Mouse (Mus musculus) embryonic facial prominence, embryonic 14.5 days (tissue): ENCODE data around the gene Dzank1. TPM values are rescaled to one million over a fixed set of nuclear protein-coding genes. Genes with fewer than 3 reads are reported as not detected.

Experiments used
- ATAC-seq: fragments of 200-750 bp; cut with Nextera tagmentation; 2 replicates; pipeline ENCODE4 v1.8.0; 2017; ENCODE audit warnings: low read depth, moderate number of reproducible peaks, moderate TSS enrichment
- DNase-seq: peaks from one replicate; pipeline ENCODE4 v3.0.0-alpha.2; 2015; ENCODE audit warnings: low spot score
- H3K27ac ChIP-seq: fragments of 300-500 bp; sonication (generic); replicated peaks from 2 replicates; pipeline ENCODE4 v1.5.1; 2014; ENCODE audit warnings: low read depth, mild to moderate bottlenecking, low read length, moderate library complexity
- H3K27me3 ChIP-seq: fragments of 300-500 bp; sonication (generic); replicated peaks from 2 replicates; pipeline ENCODE4 v1.6.1; 2014; ENCODE audit warnings: low read length; ENCODE audit not compliant: control insufficient read depth, insufficient read depth
- H3K36me3 ChIP-seq: fragments of 300-500 bp; sonication (generic); 2 replicates; pipeline ENCODE4 v1.6.1; 2014; ENCODE audit warnings: low read length, mixed read lengths; ENCODE audit not compliant: control insufficient read depth, insufficient read depth
- H3K4me1 ChIP-seq: fragments of 300-500 bp; sonication (generic); 2 replicates; pipeline ENCODE4 v1.6.1; 2014; ENCODE audit warnings: antibody characterized with exemption, low read length; ENCODE audit not compliant: control insufficient read depth, insufficient read depth
- H3K4me2 ChIP-seq: fragments of 300-500 bp; sonication (generic); 2 replicates; pipeline ENCODE4 v1.6.1; 2014; ENCODE audit warnings: low read depth, mild to moderate bottlenecking, low read length, moderate library complexity, mixed read lengths
- H3K4me3 ChIP-seq: fragments of 300-500 bp; sonication (generic); 2 replicates; pipeline ENCODE4 v1.5.1; 2014; ENCODE audit warnings: low read depth, mild to moderate bottlenecking, low read length
- H3K9ac ChIP-seq: fragments of 300-500 bp; sonication (generic); 2 replicates; pipeline ENCODE4 v1.6.1; 2014; ENCODE audit warnings: low read depth, mild to moderate bottlenecking, low read length, moderate library complexity, mixed read lengths
- H3K9me3 ChIP-seq: fragments of 300-500 bp; sonication (generic); 2 replicates; pipeline ENCODE4 v1.6.1; 2016; ENCODE audit warnings: low read length; ENCODE audit not compliant: control insufficient read depth
- WGBS: fragments of 180-500 bp; shearing (Covaris S2); extraction: QIAGEN DNeasy Blood & Tissue Kit; methylation state at CpG from one replicate; pipeline ENCODE4 v1.1.7; 2014; 5-methylcytosine and 5-hydroxymethylcytosine counted together
- polyA plus RNA-seq: library from polyadenylated mRNA; unstranded; fragments of >200 nt; fragmentation: Nextera tagmentation; extraction: Ambion mirVana; gene quantifications from 2 replicates; pipeline ENCODE4 v1.2.1, GENCODE M21; 2014

Dzank1 gene
- polyA plus RNA-seq, 1 experiment from 2014 or later = 2.6 TPM

DNA sequence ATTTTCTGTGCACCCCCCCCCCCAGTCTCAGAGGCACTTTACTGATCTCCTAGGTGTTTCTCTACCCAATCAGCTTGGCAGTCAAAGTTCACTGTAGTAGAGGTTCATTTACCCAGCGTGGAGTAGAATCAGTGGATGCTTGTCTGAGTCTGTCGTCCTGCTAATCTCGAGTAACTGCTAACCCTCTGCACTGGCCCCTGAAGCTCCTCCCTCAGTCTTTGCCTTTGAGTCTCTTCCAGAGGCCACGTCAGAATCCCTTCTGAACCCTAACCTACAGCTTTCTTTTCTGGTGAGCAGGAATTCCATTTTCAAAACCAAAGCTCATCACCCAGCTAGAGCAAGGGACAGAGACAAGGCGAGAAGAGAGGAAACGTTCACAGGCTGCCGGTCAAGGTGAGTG, 63.0 kb downstream of the Dzank1 start:
- Histone ChIP-seq H3K27me3 (no peaks in the 10 kb centered on the region), H3K9me3 (no peaks in the 10 kb centered on the region), H3K4me1 (peaks cover 5% of the 10 kb centered on the region; the same call in 1 of the 2 replicates), H3K4me2 (no peak overlapping the region), H3K27ac (no peak overlapping the region), H3K4me3 (no peak overlapping the region), H3K9ac (no peak overlapping the region), H3K36me3 (no peaks in the 10 kb centered on the region)
- ATAC-seq (no peak), DNase-seq (no peak)
- WGBS = 61% methylated on average over 7 of the region's 7 CpGs

DNA sequence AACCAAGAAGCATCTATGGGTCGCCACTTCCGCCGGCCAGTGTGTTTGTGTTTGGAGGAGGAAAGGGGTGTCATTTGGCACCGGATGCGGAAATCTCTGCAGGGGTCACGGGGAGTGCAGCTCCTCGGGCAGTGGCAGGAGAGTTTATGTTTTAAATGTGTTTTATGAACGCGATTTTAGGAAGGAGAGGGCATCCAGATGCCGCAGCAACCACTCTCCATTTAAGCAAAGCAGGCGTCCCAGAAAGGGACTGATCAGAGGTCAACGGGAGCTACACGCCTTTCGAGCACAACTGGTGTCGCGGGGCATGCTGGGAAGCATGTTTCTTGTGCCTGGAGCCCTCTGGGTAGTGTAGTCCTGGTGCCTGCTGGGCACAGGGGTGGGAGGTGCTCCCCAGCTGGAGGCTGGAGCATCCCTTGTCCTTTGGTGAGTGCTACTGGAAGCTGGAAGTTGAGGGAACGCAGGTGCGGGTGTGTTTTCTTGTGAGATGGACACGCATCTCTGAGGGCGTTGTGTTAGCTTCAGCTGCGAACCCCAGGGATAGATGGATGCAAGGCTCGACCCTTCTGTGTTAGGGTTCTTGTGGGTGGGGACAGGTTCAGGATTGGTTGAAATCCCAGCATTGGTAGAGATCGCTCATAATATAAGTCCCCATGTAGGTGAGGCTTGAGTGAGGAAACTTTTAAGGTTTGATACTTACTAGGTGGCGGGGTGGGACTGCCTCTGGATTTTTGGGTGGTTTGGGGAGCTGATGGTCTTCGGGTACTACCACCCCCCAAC, 68.0 kb downstream of the Dzank1 start:
- ATAC-seq = peak; percentile 99
- peak overlapping the region; percentile 58 for H3K4me3 ChIP-seq

GRCm38 (mm10) chr2:144458355-144458754, 68.9 kb downstream of the Dzank1 start:
- Histone ChIP-seq H3K9me3 (no peaks in the 10 kb centered on the region), H3K4me2 (peak overlapping the region; percentile 65), H3K4me1 (peaks cover 10% of the 10 kb centered on the region; the same call in 1 of the 2 replicates), H3K27me3 (peaks cover 4% of the 10 kb centered on the region; the same call in 1 of the 2 replicates), H3K4me3 (peak overlapping the region; percentile 58; the same call in 1 of the 2 replicates), H3K36me3 (no peaks in the 10 kb centered on the region), H3K9ac (no peak overlapping the region), H3K27ac (no peak overlapping the region)
- ATAC-seq = no peak
- 72% methylated on average over 6 of the region's 6 CpGs for WGBS
- no peak for DNase-seq

More for the DNA sequence above, 68.0 kb downstream of the Dzank1 start:
- Histone ChIP-seq H3K36me3 (no peaks in the 10 kb centered on the region), H3K9me3 (no peaks in the 10 kb centered on the region), H3K27me3 (peaks cover 4% of the 10 kb centered on the region; the same call in 1 of the 2 replicates), H3K27ac (peak overlapping the region; percentile 66; the same call in 1 of the 2 replicates), H3K9ac (peak overlapping the region; percentile 62), H3K4me2 (peak overlapping the region; percentile 65), H3K4me1 (peaks cover 10% of the 10 kb centered on the region; the same call in 1 of the 2 replicates)
- DNase-seq = peak; percentile 95
- 7% methylated on average over 25 of the region's 25 CpGs for WGBS

GRCm38 (mm10) chr2:144452364-144453008, 74.7 kb downstream of the Dzank1 start:
- WGBS = 12% methylated on average over 8 of the region's 8 CpGs
- ATAC-seq (peak; percentile 83; the same call in 1 of the 2 replicates), DNase-seq (peak; percentile 81)
- H3K9ac ChIP-seq = no peak overlapping the region
- no peak overlapping the region for H3K4me2 ChIP-seq
- no peak overlapping the region for H3K4me3 ChIP-seq
- H3K27ac ChIP-seq = no peak overlapping the region
- H3K36me3 ChIP-seq = no peaks in the 10 kb centered on the region
- no peaks in the 10 kb centered on the region for H3K4me1 ChIP-seq
- peaks cover 4% of the 10 kb centered on the region; the same call in 1 of the 2 replicates for H3K27me3 ChIP-seq
- no peaks in the 10 kb centered on the region for H3K9me3 ChIP-seq

- 71% methylated on average over 2 of the region's 2 CpGs for WGBS
- Histone ChIP-seq H3K27ac (no peak overlapping the region), H3K27me3 (0 out of 2 replicates have a peak, but pooled peaks cover 4% of the 10 kb centered on the region), H3K4me1 (no peaks in the 10 kb centered on the region), H3K9ac (no peak overlapping the region), H3K4me2 (no peak overlapping the region), H3K4me3 (no peak overlapping the region), H3K9me3 (no peaks in the 10 kb centered on the region), H3K36me3 (no peaks in the 10 kb centered on the region)
- no peak for ATAC-seq
- DNase-seq = no peak
These were observed 76.8 kb downstream of the Dzank1 start for GRCm38 (mm10) chr2:144450378-144450777.

- Histone ChIP-seq H3K4me3 (no peak overlapping the region), H3K27me3 (no peaks in the 10 kb centered on the region), H3K4me1 (0 out of 2 replicates have a peak, but pooled peaks cover 3% of the 10 kb centered on the region), H3K4me2 (no peak overlapping the region), H3K9me3 (no peaks in the 10 kb centered on the region), H3K36me3 (no peaks in the 10 kb centered on the region), H3K9ac (no peak overlapping the region), H3K27ac (no peak overlapping the region)
- ATAC-seq = no peak
- WGBS = 78% methylated on average over 7 of the region's 7 CpGs
- DNase-seq = no peak
These were observed 80.7 kb downstream of the Dzank1 start for GRCm38 (mm10) chr2:144446360-144446999.

DNA sequence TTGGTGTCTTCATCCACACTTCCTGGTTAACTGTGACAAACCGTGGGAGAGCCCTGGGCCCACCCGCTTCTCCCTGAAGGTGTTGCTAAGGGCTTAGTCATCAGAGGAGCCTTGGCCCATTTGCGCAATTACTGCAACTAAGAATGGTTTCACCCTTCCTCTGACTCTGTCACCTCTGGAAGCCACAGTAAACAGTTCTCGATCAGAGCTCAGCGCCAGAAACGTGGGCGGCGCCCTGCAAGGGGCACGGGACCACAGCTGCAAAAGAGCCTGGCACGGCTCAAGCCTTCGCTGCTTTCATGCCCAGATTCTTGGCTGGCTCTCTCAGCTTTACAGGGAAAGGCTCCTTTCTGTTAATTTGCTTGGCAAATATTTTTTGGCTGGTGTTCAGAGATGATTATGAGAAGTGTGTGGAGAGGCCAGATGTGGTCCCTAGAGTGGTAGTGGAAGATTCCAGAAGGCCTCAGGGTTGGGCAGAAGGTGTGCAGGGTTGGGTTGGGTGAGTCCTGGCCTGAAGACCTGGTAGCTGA, 85.8 kb downstream of the Dzank1 start:
- Histone ChIP-seq H3K4me2 (no peak overlapping the region), H3K9ac (no peak overlapping the region), H3K4me3 (no peak overlapping the region), H3K9me3 (no peaks in the 10 kb centered on the region), H3K27me3 (no peaks in the 10 kb centered on the region), H3K4me1 (0 out of 2 replicates have a peak, but pooled peaks cover 3% of the 10 kb centered on the region), H3K36me3 (no peaks in the 10 kb centered on the region), H3K27ac (no peak overlapping the region; the same call in 1 of the 2 replicates)
- DNase-seq (peak; percentile 71), ATAC-seq (no peak)
- 66% methylated on average over 11 of the region's 11 CpGs for WGBS

DNA sequence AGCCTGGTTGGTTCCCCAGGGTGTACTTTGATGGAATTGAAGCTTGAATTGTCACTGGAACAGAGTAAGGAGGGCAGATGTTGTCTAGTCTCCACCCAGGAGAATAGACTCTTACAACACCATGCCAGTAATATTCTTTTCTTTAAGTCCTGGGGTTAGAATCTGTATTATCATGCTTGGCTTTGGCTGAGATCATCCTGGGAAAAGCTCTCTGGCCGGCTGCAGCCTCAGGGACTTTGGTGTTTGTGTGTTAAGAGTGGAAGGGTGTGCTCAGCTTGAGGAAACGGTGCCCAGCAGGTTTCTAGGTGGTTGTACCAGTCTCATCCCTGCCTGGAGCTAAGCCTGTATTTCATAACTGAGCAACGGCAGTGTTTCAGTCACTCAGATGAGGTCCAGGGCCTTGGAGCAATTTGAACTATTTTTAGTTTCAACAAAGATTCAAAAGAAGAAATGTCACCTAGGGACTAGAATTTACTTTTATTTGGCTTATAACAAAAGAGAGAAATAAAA, 88.0 kb downstream of the Dzank1 start:
- Histone ChIP-seq H3K4me3 (no peak overlapping the region), H3K9me3 (no peaks in the 10 kb centered on the region), H3K27me3 (no peaks in the 10 kb centered on the region), H3K4me1 (0 out of 2 replicates have a peak, but pooled peaks cover 3% of the 10 kb centered on the region), H3K27ac (no peak overlapping the region), H3K9ac (no peak overlapping the region), H3K4me2 (no peak overlapping the region), H3K36me3 (no peaks in the 10 kb centered on the region)
- ATAC-seq (no peak), DNase-seq (no peak)
- 47% methylated on average over 3 of the region's 3 CpGs for WGBS
